Mouse (Mus musculus) lung, postnatal 0 days (tissue): ENCODE measurements around the gene Olfr568. TPM values are rescaled to one million over a fixed set of nuclear protein-coding genes. Genes with fewer than 3 reads are reported as not detected.

Source experiments
- ATAC-seq: fragments of 200-750 bp; cut with Nextera tagmentation; 2 replicates; pipeline ENCODE4 v1.8.0; 2017; ENCODE audit warnings: moderate library complexity
- DNase-seq: peaks from one replicate; pipeline ENCODE4 v3.0.0-alpha.2; 2016; ENCODE audit warnings: low spot score
- H3K27ac ChIP-seq: fragments of 300-500 bp; sonication (generic); 2 replicates; pipeline ENCODE4 v1.5.1; 2014; ENCODE audit warnings: antibody characterized with exemption, mild to moderate bottlenecking, low read length, mixed read lengths
- H3K27me3 ChIP-seq: fragments of 300-500 bp; sonication (generic); replicated peaks from 2 replicates; pipeline ENCODE4 v1.6.1; 2014; ENCODE audit warnings: low read length, mixed read lengths; ENCODE audit not compliant: insufficient read depth
- H3K36me3 ChIP-seq: fragments of 300-500 bp; sonication (generic); 2 replicates; pipeline ENCODE4 v1.6.1; 2014; ENCODE audit warnings: low read length, mixed read lengths; ENCODE audit not compliant: insufficient read depth
- H3K4me1 ChIP-seq: fragments of 300-500 bp; sonication (generic); 2 replicates; pipeline ENCODE4 v1.6.1; 2014; ENCODE audit warnings: antibody characterized with exemption, low read depth, low read length, mixed read lengths; ENCODE audit not compliant: insufficient read depth
- H3K4me2 ChIP-seq: fragments of 300-500 bp; sonication (generic); replicated peaks from 2 replicates; pipeline ENCODE4 v1.6.1; 2014; ENCODE audit warnings: low read depth, mild to moderate bottlenecking, low read length, moderate library complexity, mixed read lengths
- H3K4me3 ChIP-seq: fragments of 300-500 bp; sonication (generic); 2 replicates; pipeline ENCODE4 v1.5.1; 2014; ENCODE audit warnings: low read depth, low read length
- H3K9ac ChIP-seq: fragments of 300-500 bp; sonication (generic); replicated peaks from 2 replicates; pipeline ENCODE4 v1.6.1; 2014; ENCODE audit warnings: low read depth, mild to moderate bottlenecking
- H3K9me3 ChIP-seq: fragments of 300-500 bp; sonication (generic); 2 replicates; pipeline ENCODE4 v1.6.1; 2016; ENCODE audit warnings: low read length, mixed read lengths
- CTCF ChIP-seq: IDR thresholded peaks from 2 replicates; pipeline ENCODE4 v1.5.1; 2016; ENCODE audit warnings: antibody characterized with exemption, mild to moderate bottlenecking
- EP300 ChIP-seq: IDR thresholded peaks from 2 replicates; pipeline ENCODE4 v1.6.1; 2016; ENCODE audit warnings: antibody characterized with exemption, mild to moderate bottlenecking, control low read depth
- WGBS: fragments of 180-500 bp; shearing (Covaris S2); extraction: QIAGEN DNeasy Blood & Tissue Kit; methylation state at CpG from one replicate; pipeline ENCODE4 v1.1.7; 2014; 5-methylcytosine and 5-hydroxymethylcytosine counted together
- polyA plus RNA-seq: library from polyadenylated mRNA; unstranded; fragments of >200 nt; fragmentation: Nextera tagmentation; extraction: Ambion mirVana; gene quantifications from 2 replicates; pipeline ENCODE4 v1.2.1, GENCODE M21; 2015

The Olfr568 gene
- polyA plus RNA-seq, 1 experiment from 2014 or later = not detected

- no peak for DNase-seq
- Histone ChIP-seq H3K9me3 (no peaks in the 10 kb centered on the region), H3K36me3 (no peaks in the 10 kb centered on the region), H3K4me3 (no peak within 1 kb of the TSS), H3K27ac (no peak within 1 kb of the TSS), H3K4me1 (no peaks in the 10 kb centered on the region), H3K9ac (no peak within 1 kb of the TSS), H3K4me2 (no peak within 1 kb of the TSS), H3K27me3 (no peaks in the 10 kb centered on the region)
- no peak for ATAC-seq
- 46% methylated on average over 4 of the region's 4 CpGs for WGBS
- TF ChIP-seq EP300 = no peak
Observed at GRCm38 (mm10) chr7:102917032-102917875, 40.3 kb downstream of the Olfr568 start, which contains the start of gene Olfr571. Gene Olfr571 (minus strand): TSS chr7:102917536.

GRCm38 (mm10) chr7:102919632-102920031 lies 42.7 kb downstream of the Olfr568 start:
- 6% methylated on average over 1 of the region's 1 CpGs for WGBS
- DNase-seq = peak; percentile 60

GRCm38 (mm10) chr7:102924109-102924508 lies 47.2 kb downstream of the Olfr568 start, which contains the start of gene Olfr572:
Gene Olfr572 (plus strand): TSS chr7:102924409.
- no peaks in the 10 kb centered on the region for H3K27me3 ChIP-seq
- no peaks in the 10 kb centered on the region for H3K4me1 ChIP-seq
- WGBS = 59% methylated on average over 1 of the region's 1 CpGs
- H3K9ac ChIP-seq = no peak within 1 kb of the TSS
- no peaks in the 10 kb centered on the region for H3K9me3 ChIP-seq
- no peak within 1 kb of the TSS for H3K4me3 ChIP-seq
- H3K36me3 ChIP-seq = no peaks in the 10 kb centered on the region
- no peak within 1 kb of the TSS for H3K4me2 ChIP-seq
- ATAC-seq (no peak), DNase-seq (no peak)
- H3K27ac ChIP-seq = no peak within 1 kb of the TSS
- TF ChIP-seq EP300 (no peak), CTCF (no peak)

More at GRCm38 (mm10) chr7:102919632-102920031, 42.7 kb downstream of the Olfr568 start:
- no peaks in the 10 kb centered on the region for H3K4me1 ChIP-seq
- peak; percentile 74 for TF ChIP-seq CTCF
- TF ChIP-seq EP300 = no peak
- H3K27me3 ChIP-seq = no peaks in the 10 kb centered on the region
- H3K9me3 ChIP-seq = no peaks in the 10 kb centered on the region
- H3K36me3 ChIP-seq = no peaks in the 10 kb centered on the region
- no peak overlapping the region for H3K9ac ChIP-seq
- H3K4me3 ChIP-seq = no peak overlapping the region
- H3K27ac ChIP-seq = no peak overlapping the region
- ATAC-seq = no peak
- no peak overlapping the region for H3K4me2 ChIP-seq

GRCm38 (mm10) chr7:102927105-102927504 lies 50.2 kb downstream of the Olfr568 start:
- Histone ChIP-seq H3K36me3 (no peaks in the 10 kb centered on the region), H3K9ac (no peak overlapping the region), H3K4me2 (no peak overlapping the region), H3K27ac (no peak overlapping the region), H3K4me3 (no peak overlapping the region), H3K27me3 (no peaks in the 10 kb centered on the region), H3K9me3 (no peaks in the 10 kb centered on the region), H3K4me1 (no peaks in the 10 kb centered on the region)
- TF ChIP-seq CTCF = no peak
- TF ChIP-seq EP300 = no peak
- DNase-seq = no peak
- 51% methylated on average over 3 of the region's 3 CpGs for WGBS
- ATAC-seq = no peak

Other genes with a start within 250 kb of the Olfr568 start
- gene Olfr554, start 238.7 kb upstream of the Olfr568 start, polyA plus RNA-seq = not detected in 2 replicates
- gene Olfr555, start 218.3 kb upstream of the Olfr568 start, polyA plus RNA-seq = not detected in 2 replicates
- not detected in 2 replicates for gene Olfr556, start 212.2 kb upstream of the Olfr568 start, polyA plus RNA-seq
- gene Trim68, start 189.8 kb upstream of the Olfr568 start, polyA plus RNA-seq = 11.6 and 13.2 TPM in 2 replicates
- gene Olfr557, start 181.2 kb upstream of the Olfr568 start, polyA plus RNA-seq = not detected in 2 replicates
- gene Olfr558, start 174.9 kb upstream of the Olfr568 start, polyA plus RNA-seq = 0.13 and 0.16 TPM in 2 replicates
- not detected in 2 replicates for gene Olfr33, start 158.1 kb upstream of the Olfr568 start, polyA plus RNA-seq
- gene Olfr559, start 149.6 kb upstream of the Olfr568 start, polyA plus RNA-seq = not detected in 2 replicates
- not detected in 2 replicates for gene Olfr560, start 117.8 kb upstream of the Olfr568 start, polyA plus RNA-seq
- 0.04 and 0.12 TPM in 2 replicates for gene Olfr78, start 117.7 kb upstream of the Olfr568 start, polyA plus RNA-seq
- gene Olfr561, start 105.9 kb upstream of the Olfr568 start, polyA plus RNA-seq = not detected in 2 replicates
- gene Olfr564, start 73.6 kb upstream of the Olfr568 start, polyA plus RNA-seq = not detected in 2 replicates
- gene Olfr566, start 18.4 kb upstream of the Olfr568 start, polyA plus RNA-seq = not detected in 2 replicates
- gene Olfr569, start 13.8 kb downstream of the Olfr568 start, polyA plus RNA-seq = not detected in 2 replicates
- gene Olfr570, start 17.5 kb downstream of the Olfr568 start, polyA plus RNA-seq = not detected in 2 replicates
- not detected in 2 replicates for gene Olfr571, start 40.4 kb downstream of the Olfr568 start, polyA plus RNA-seq
- gene Olfr572, start 47.3 kb downstream of the Olfr568 start, polyA plus RNA-seq = not detected in 2 replicates
- gene Olfr573-ps1, start 65.5 kb downstream of the Olfr568 start, polyA plus RNA-seq = not detected in 2 replicates
- gene Olfr574, start 71.3 kb downstream of the Olfr568 start, polyA plus RNA-seq = not detected in 2 replicates
- gene Olfr575, start 81.7 kb downstream of the Olfr568 start, polyA plus RNA-seq = not detected in 2 replicates
- not detected in 2 replicates for gene Olfr576, start 85.5 kb downstream of the Olfr568 start, polyA plus RNA-seq
- gene Olfr577, start 98.8 kb downstream of the Olfr568 start, polyA plus RNA-seq = not detected in 2 replicates
- gene Olfr578, start 112.2 kb downstream of the Olfr568 start, polyA plus RNA-seq = not detected in 2 replicates
- not detected in 2 replicates for gene Olfr582, start 160.9 kb downstream of the Olfr568 start, polyA plus RNA-seq
- gene Olfr583, start 174.2 kb downstream of the Olfr568 start, polyA plus RNA-seq = not detected in 2 replicates
- not detected in 2 replicates for gene Olfr584, start 204.8 kb downstream of the Olfr568 start, polyA plus RNA-seq
- not detected in 2 replicates for gene Olfr585, start 220.6 kb downstream of the Olfr568 start, polyA plus RNA-seq
- not detected in 2 replicates for gene Olfr586, start 248.5 kb downstream of the Olfr568 start, polyA plus RNA-seq